Mouse (Mus musculus): Measurements from ENCODE around the gene Gm8206.
A peak's percentile ranks its signal among the peaks of the same experiment; 100 is the strongest.
"Not testable (repeated sequence)": the region's sequence is repeated elsewhere in the genome, so short reads cannot be mapped to it uniquely, and the experiment has no call there.

Gene Gm8206

DNA sequence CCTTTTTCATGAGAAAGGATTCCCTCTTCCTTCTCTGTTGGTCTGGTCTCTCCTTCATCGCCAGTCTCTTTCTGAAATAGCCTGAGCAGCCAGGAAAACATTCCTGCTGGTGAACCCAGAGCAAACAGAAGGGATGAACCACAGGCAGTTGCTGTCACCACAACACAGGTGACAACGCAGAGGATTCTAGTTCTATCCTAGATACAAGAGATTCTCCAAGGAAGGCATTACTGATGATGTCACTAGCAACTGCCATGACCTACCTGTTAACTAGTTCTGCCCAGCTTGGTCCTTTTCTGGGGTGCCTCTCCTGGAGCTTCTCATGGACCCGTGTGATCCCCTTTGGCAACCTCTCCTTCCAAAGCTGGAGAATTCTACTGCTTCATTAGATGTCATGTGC, at the start of gene Gm8206:
Gm8206 (minus strand) TSS at position 101 of the 400 bp plus-strand sequence.
- DNase-seq (ENCODE audit: low spot score in 2 of 2) = not testable (repeated sequence)

DNA sequence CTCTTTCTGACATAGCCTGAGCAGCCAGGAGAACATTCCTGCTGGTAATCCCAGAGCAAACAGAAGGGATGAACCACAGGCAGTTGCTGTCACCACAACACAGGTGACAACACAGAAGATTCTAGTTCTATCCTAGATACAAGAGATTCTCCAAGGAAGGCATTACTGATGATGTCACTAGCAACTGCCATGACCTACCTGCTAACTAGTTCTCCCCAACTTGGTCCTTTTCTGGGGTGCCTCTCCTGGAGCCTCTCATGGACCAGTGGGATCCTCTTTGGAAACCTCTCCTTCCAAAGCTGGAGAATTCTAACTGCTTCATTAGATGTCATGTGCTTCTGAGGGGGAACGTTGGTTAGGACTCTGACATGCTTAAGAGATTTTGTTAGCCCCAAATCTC, 32.0 kb upstream of the Gm8206 start, which contains the start of gene Gm3476:
Gm3476 (minus strand) TSS at position 101 of the 400 bp plus-strand sequence.
- DNase-seq (ENCODE audit: low spot score in 2 of 2) = not testable (repeated sequence)

DNA sequence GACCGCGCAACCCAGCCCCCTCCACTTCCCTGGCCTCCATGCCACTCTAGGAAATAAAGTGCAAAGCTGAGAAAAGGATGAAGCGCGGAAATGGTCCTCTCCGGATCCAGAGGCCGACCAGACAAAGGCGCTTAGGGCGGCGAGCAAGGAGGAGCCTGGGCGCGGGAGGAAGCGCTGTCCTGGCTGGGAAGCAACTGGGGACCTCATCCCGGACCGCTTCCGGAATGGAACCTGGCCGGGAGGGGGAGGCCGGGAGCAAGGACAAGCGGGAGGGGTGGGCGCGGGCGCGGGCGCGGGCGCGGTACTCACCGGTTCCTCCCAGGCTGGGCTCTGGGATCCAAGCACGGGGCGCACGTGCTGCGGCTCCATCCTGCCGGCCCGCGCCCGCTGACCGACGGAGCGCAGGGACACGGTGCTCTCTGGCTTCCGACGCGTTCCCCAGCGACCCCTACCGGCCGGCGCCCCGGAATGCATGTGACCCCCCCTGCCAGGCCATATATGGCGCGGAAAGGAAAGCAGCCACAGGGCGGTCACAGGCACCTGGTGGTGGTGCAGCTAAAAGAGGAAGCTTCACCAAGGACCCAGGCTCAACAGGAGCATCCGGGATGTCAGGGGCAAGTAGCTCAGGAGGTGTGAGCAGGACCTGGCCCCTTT, 14.7 kb upstream of the Gm8206 start, which contains the start of gene Gm3468:
Gm3468 (minus strand) TSS at position 394 of the 654 bp plus-strand sequence.
- peak; percentile 44 to 62 for DNase-seq (ENCODE audit: low spot score in 2 of 2)

DNA sequence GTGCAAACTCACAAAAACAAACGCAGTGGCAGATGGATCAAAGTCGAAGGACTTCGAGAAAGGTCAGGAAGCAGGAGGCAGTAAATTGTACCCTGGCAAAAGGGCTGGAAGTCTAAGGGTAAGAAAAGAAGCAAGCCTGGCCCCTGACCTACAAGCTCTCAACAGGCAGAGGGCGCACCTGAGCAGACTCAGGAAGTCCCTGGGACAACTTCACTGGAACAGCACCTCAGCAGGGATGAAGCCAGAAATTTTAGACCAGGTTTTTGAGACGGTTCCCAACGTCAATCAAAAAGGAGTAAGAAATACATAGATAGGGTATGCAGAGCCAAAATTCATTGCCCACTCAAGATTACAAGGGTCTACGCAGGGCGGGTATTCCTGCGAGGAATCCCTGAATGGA, 13.8 kb upstream of the Gm8206 start:
- not testable (repeated sequence) for DNase-seq (ENCODE audit: low spot score in 2 of 2)

DNA sequence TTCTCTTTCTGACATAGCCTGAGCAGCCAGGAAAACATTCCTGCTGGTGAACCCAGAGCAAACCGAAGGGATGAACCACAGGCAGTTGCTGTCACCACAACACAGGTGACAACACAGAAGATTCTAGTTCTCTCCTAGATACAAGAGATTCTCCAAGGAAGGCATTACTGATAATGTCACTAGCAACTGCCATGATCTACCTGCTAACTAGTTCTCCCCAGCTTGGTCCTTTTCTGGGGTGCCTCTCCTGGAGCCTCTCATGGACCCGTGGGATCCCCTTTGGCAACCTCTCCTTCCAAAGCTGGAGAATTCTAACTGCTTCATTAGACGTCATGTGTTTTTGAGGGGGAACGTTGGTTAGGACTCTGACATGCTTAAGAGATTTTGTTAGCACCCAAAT, 35.6 kb downstream of the Gm8206 start, which contains the start of gene Gm6337:
Gm6337 (minus strand) TSS at position 101 of the 400 bp plus-strand sequence.
- DNase-seq (ENCODE audit: low spot score in 2 of 2) = not testable (repeated sequence)

DNA sequence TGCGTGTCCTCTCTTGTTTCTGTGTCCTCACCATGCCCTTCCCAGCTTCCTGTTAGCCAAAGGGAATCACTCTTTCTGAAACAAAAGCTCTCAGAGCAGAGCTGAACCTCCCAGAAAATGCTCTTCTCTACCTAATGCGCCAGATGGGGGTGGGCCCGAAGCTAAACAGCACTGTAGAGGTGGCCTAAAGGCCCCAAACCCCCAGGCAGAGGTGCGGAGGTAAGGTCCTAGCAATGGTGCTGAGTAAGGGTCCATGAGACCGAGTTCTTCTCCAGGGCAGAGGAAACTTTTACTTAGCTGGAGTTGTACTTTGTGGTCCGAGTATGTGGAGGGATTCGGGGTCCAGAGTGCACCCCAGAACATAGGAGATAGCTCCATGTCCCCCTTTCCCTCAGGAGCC, 106.6 kb downstream of the Gm8206 start:
- peak in 1 of 2 experiments; percentile 17 for DNase-seq (ENCODE audit: low spot score in 2 of 2)

DNA sequence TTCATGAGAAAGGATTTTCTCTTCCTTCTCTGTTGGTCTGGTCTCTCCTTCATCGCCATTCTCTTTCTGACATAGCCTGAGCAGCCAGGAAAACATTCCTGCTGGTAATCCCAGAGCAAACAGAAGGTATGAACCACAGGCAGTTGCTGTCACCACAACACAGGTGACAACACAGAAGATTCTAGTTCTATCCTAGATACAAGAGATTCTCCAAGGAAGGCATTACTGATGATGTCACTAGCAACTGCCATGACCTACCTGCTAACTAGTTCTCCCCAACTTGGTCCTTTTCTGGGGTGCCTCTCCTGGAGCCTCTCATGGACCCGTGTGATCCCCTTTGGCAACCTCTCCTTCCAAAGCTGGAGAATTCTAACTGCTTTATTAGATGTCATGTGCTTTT, 114.7 kb downstream of the Gm8206 start, which contains the start of gene Gm3453:
Gm3453 (minus strand) TSS at position 101 of the 400 bp plus-strand sequence.
- not testable (repeated sequence) for DNase-seq (ENCODE audit: low spot score in 2 of 2)
